Mouse (Mus musculus) frontal cortex, postnatal 36 days (tissue): ENCODE measurements around the gene Fam53a.

ENCODE experiments used
- DNase-seq, 2 experiments: peaks; one replicate each; pipeline ENCODE4 v3.0.0; 2022; ENCODE audit warnings: low spot score in 2 of 2

The Fam53a gene

DNA sequence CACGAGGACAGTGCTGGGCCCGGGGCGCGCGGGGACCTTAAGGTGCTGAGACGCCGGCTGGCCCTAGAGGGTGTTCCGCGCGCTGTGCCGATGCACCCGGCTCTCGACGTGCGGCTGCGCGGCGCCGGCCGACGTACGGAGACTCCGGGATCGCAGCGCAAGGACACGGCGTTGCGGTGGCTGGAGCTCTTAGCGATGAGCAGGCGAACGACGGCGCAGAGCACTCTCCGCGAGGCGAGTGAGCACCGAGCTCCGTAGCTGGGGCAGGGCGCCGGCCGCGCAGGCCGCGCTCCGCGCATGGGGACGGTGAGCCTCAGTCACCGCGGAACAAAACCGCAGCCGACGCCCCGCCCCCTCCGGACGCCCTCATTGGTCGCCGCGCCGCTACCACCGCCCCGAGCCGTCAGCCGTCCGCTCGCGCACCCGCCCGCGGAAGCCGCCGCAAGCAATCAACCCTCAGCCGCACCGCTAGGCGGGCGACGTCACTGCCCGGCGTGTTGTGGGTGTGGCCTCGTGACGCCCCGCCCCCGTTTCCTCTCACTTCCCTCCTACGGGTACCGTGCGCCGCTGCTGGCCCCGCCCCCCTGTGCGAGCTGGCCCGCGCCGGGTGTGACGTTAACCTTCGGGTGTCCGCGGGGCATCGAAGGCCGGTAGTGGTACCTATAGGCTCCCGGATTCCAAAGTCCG lies at the start of gene Fam53a, which contains the start of gene Gm9903:
Gene Fam53a (minus strand): TSS at position 335 of the 687 bp plus-strand sequence.
Gene Gm9903 (plus strand): TSS at position 625 of the 687 bp plus-strand sequence.
- peak; percentile 99 to 100 for DNase-seq

- DNase-seq, result no peak
Measured at GRCm38 (mm10) chr5:33678244-33678643, 48.8 kb upstream of the Fam53a start.

DNA sequence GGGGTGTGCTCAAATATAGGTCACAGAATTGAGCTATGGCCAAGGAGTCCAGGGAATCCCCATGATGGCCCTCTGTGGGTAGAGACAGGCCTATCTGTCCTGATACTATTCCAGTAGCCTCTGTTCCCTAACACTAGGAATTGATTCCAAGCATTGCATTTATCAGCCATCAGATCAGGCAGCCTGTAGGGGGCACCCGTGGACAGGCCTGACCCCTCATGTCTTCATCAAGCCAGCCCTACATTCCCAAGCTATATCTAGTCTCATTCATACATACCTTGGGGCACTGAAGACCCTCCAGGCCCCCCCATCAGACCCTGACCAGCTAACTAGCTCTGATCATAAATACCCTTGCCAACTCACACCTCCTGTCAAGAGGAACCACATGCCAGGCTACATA lies 46.5 kb upstream of the Fam53a start:
- peak; percentile 53 to 54 for DNase-seq

GRCm38 (mm10) chr5:33674439-33674838 lies 45.0 kb upstream of the Fam53a start:
- DNase-seq, result peak in 1 of 2 experiments; percentile 51

DNA sequence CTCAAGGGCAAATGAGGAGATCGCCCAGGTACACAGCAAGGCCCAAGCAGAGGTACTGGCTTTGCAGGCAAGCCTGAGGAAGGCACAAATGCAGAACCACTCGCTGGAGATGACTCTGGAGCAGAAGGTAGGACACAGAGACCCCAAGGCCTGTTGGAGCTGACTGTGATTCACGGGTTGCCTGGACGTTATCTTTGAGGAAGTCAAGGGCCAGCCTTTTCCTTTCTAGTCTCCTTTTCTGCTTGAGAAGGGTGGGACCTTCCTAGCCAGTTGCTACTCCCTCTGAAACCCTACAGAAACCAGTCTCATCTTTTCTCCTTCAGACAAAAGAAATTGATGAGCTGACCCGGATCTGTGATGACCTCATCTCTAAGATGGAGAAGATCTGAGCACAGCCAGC lies 42.2 kb upstream of the Fam53a start:
- no peak for DNase-seq

GRCm38 (mm10) chr5:33668223-33668622 lies 38.8 kb upstream of the Fam53a start:
- DNase-seq, result no peak

- DNase-seq, result no peak
Measured at GRCm38 (mm10) chr5:33658664-33659050, 29.2 kb upstream of the Fam53a start.

GRCm38 (mm10) chr5:33657787-33658663 lies 28.6 kb upstream of the Fam53a start, which contains the start of the genes Tacc3 and Tmem129:
Gene Tacc3 (plus strand): TSS chr5:33658128.
Gene Tmem129 (minus strand): TSS chr5:33658416.
- DNase-seq, result peak; percentile 98 to 99

GRCm38 (mm10) chr5:33657251-33657786 lies 27.9 kb upstream of the Fam53a start:
- no peak for DNase-seq

- DNase-seq, result no peak
Measured at GRCm38 (mm10) chr5:33656739-33657138, 27.3 kb upstream of the Fam53a start.

DNA sequence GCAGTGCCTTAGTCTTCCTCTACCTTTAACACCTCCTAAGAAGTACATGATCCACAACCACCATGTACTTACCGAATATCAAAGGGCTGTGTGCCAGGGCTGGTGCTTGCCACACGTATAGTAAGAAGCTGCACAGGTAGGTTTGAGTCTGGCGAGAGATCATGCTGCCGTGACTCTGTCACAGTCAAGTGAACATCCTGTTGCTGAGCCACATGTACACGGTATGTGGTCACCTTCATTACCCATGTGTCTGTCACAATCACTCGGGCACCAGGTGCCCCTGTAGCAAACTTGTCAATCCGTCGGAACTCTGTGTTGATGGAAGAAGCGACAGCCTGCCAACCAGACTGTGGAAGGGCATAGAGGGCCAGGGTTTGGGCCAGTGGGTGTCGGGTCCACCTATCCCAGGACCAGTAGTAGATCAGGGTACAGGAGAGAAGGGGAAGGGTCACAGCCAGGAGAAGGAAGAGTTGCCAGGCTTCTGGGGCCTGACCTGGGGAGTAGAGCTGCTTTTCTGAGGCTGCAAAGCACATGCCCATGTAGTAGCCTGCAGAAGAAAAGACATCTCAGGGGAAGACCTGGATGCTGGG lies 25.9 kb upstream of the Fam53a start:
- no peak for DNase-seq

GRCm38 (mm10) chr5:33654424-33654823 lies 25.0 kb upstream of the Fam53a start:
- DNase-seq, result no peak

- no peak for DNase-seq
Measured at GRCm38 (mm10) chr5:33652783-33653173, 23.3 kb upstream of the Fam53a start.

DNA sequence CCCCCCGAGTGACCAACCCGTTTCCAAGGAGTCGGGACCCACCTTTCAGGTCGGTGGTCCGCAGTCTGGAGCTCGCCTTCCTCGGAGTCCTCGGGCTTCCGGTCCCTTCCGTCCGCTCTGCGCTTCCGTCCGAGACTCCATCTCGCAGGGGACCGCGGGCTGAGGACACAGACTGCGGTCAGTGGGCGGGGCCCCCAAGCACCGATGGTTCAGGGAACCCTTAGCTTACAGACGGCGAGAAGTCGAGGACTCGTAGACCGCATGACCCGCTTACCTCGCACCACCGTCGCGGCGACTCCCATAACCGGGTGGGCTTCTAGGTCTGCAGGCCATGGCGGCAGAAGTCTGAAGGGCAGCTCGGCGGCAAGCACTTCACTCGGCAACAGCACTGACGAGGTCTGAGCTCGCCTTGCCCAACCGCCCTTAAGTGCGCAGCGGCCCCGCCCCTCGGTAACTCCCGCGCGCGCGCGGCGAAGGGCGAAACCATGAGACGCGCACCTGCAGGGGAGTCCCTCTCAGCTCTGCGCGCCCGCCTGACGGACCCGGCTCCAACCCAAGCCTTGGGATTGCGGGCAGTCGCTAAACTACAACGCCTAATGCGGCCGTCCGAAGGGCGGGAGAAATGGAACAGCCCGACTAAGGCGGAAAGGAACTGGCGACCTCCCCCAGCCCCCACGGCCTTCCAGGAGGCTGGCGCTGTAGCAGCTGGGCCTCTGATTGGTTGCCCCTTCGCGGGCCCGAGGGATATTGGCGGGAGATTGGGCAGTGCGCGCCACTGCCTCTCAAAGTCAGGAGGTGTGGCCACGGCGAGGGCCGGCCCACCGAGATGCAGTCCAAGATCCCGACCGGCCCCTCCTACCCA lies 22.7 kb upstream of the Fam53a start, which contains the start of gene Slbp:
Gene Slbp (minus strand): TSS at position 654 of the 862 bp plus-strand sequence.
- DNase-seq, result peak; percentile 95 to 97

DNA sequence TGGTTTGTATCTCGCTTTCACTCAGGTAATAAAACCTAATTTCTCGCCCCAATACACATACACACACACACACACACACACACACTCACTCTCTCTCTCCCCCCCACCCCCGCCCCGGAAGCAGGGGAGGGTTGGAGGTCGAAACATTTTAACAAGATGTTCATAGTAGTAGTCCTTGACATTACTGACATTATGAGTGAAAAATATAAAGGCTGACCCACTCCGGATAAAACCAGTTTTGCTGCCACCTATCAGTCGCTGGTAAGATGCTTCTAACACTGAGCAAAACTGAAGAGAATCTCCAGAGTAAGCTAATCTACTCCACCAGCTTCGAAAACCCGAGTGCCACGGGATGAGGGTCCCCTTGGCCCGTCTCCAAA lies 22.1 kb upstream of the Fam53a start:
- DNase-seq, result no peak

- DNase-seq, result no peak
Measured at GRCm38 (mm10) chr5:33651017-33651416, 21.6 kb upstream of the Fam53a start.

DNA sequence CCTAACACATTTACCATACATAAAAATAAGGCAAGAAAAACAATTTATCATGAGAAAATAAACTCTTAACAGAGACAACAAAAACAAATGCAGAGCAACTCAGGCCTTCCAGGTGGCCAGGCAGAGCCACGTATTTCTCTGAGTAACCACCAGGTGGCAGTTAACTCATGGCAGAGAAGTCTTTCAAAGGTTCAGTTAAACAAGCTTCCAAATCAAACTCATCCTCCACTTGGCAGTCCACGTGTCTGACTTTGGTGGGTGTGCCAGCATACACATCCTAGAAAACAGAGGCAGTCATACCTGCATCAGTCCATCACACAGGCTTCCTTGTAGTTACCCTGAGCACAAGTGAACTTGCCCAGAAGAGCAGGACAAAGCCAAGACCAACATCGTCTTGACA lies 11.2 kb upstream of the Fam53a start:
- peak in 1 of 2 experiments; percentile 59 for DNase-seq

DNA sequence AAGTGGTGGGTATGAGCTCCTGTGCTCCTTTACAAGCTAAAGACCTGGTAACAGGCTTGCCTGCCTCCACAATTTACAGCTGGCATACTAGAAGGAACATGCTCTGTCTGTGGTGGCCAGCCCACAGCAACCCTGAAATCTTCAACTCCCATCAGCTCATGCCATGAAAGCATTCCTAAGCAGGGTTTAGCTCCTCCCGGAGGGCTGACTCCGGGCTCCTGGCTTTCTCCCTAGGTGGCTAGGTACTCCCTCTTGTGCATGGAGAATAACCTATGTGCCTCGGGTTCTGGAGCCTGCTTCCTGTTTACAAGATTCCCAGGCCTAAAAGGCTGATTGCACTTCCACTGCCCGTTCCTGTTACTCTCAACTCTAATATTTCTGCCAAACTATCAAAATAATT lies 9.4 kb upstream of the Fam53a start:
- DNase-seq, result no peak

- no peak for DNase-seq
Measured at GRCm38 (mm10) chr5:33637606-33638350, 8.3 kb upstream of the Fam53a start.

- no peak for DNase-seq
Measured at GRCm38 (mm10) chr5:33635361-33635760, 5.9 kb upstream of the Fam53a start.
